Mouse (Mus musculus): ENCODE measurements at regions not wholly inside any gene's neighbourhood (a gene's known extent, or its start where the extent isn't known, plus 50 kb on each side); places are given as distances from the start of the nearest gene placed in this dataset.
A peak's percentile ranks its signal among the peaks of the same experiment; 100 is the strongest.

DNA sequence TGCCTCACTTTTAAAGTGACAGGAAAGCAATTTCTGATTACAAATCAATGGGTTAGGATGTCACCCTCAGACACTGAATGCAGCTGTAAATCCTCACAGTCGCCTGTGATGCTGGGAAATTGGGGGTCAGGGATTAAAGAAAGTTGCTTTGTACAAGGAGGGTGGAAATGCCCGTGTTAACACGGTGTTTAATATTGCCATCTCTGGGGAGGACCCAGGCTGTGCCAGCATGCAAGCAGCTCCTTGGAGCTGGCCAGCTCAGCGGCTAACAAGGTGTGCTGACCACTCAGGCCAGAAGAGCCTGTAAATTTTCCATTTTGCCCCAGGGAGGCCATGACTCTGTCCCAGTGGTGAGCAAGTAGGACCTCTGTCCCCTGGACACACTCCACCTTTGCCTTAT is 522.5 kb upstream of the Sall1 start:
- no peak for DNase-seq (ENCODE audit: low read depth, low spot score)

DNA sequence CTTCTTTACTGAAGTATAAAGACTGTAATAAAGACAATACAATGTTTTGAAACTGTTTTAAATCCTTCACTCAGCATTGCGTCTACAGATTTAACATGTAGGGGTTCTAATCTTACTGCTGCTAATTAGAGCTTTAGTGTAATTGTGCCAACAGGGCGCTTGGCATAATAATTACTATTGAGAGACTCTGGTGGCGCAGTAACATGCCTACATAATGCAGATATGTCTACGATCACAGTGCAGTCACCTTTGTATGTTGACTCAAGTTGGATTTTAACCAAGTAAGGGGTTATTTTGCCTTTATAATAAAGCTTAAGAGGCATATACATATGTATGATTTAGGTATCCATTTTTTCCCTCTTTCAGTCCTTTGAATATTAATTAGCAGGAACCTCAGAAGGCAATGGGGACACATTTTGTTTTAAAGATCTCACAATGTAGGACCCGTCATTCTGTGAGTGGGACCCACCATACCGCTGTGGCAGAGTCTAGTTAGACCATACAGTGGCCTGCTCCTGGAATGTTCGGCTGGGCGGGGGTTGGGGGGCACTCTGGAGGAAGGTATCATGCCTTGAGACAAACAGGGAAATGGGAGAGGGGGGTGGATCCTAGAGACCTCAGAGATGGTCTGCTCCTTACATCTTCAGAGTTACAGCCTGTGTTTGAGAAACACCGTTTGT is 521.3 kb upstream of the Sall1 start:
- no peak for DNase-seq (ENCODE audit: low read depth, low spot score)

- DNase-seq (ENCODE audit: low read depth, low spot score), result no peak
Measured at GRCm38 (mm10) chr8:89563544-89563943, 519.6 kb upstream of the Sall1 start.

- DNase-seq (ENCODE audit: low read depth, low spot score), result no peak
Measured at GRCm38 (mm10) chr8:89562597-89562996, 518.6 kb upstream of the Sall1 start.

GRCm38 (mm10) chr8:89541231-89541630 is 497.3 kb upstream of the Sall1 start:
- no peak for DNase-seq (ENCODE audit: low read depth, low spot score)

- no peak for DNase-seq (ENCODE audit: low read depth, low spot score)
Measured at GRCm38 (mm10) chr8:89534605-89535004, 490.6 kb upstream of the Sall1 start.

DNA sequence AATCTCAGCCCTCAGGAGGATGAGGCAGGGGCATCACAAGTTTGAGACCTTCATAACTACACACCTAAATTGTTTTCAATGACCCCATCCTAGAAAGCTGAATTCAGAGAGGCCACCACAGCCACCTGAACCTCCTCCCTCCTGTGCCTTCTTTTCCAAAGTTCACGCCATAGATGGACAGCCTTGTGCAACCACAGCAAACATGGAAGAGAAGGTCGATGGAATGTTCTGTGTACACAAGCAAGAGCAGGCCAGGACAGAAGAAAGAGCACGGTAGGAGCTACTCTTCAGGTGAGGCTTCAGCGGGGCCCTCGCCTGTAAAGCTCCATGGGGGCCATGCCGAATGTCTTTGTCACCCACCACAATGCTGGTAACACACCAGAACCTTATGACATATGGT is 481.1 kb upstream of the Sall1 start:
- DNase-seq (ENCODE audit: low read depth, low spot score), result no peak

GRCm38 (mm10) chr8:89523336-89523735 is 479.4 kb upstream of the Sall1 start:
- no peak for DNase-seq (ENCODE audit: low read depth, low spot score)

DNA sequence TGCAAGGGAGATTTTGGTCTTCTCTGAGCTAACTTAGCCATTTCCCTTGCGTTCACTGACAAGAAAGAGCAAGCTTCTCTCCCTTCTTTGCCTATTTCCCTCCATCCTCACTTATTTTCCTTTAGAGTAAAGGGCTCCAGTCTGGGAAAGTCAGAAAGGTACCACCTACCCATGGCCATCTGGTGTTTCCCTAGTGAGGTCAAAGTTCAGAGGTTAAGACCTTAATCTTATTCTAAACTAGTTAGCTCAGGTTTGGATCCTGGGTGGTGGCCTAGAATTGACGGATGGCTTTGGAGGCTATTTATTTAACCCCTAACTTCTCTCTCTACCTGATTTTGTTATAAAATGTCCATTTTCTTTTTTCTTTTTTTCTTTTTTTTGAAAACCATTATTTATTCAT is 472.6 kb upstream of the Sall1 start:
- no peak for DNase-seq (ENCODE audit: low read depth, low spot score)

GRCm38 (mm10) chr8:89514270-89514669 is 470.3 kb upstream of the Sall1 start:
- DNase-seq (ENCODE audit: low read depth, low spot score), result no peak

- no peak for DNase-seq (ENCODE audit: low read depth, low spot score)
Measured at GRCm38 (mm10) chr8:89507639-89508038, 463.7 kb upstream of the Sall1 start.

GRCm38 (mm10) chr8:89503545-89504234 is 459.7 kb upstream of the Sall1 start:
- no peak for DNase-seq (ENCODE audit: low read depth, low spot score)

DNA sequence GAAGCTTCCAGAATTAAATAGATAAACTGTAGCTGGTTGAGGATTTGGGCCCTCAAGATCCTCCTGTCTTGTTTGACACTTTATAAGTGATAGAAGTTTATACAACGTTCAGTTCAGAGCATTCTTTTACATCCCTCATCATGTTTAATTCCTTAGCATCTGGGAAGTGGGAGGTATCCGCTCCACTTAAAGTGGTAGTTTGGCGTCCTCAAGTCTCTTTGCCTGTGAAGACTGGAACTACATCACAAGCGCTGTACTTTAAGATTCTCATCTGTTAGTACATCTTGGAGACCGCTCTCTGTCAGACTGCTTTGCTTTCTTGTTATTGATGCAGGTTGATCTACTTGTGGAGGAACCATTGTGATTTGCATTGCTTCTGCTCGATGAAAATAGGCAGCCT is 459.1 kb upstream of the Sall1 start:
- DNase-seq (ENCODE audit: low read depth, low spot score), result no peak

GRCm38 (mm10) chr8:89501756-89502155 is 457.8 kb upstream of the Sall1 start:
- DNase-seq (ENCODE audit: low read depth, low spot score), result no peak

- no peak for DNase-seq (ENCODE audit: low read depth, low spot score)
Measured at GRCm38 (mm10) chr8:89499831-89500230, 455.9 kb upstream of the Sall1 start.

GRCm38 (mm10) chr8:89498088-89498695 is 454.2 kb upstream of the Sall1 start:
- DNase-seq (ENCODE audit: low read depth, low spot score), result no peak

DNA sequence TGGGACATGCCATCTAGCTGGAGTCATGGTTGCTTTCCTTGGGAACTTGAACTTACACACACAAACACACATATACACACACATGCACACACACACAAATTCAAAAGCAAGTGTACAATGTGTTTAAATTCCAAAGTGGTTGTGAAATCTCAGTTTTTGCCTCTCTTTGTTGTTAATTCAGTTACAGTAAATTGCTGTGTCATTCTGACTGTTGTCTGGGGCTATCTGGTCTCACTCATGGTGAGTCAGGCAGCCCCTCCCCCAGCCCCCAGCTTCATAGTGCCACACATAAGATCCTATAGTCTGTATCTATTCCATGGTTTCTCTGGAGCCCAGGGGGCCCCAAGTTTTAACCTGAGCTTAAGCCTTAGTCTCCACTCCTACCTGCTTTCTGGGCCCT is 448.4 kb upstream of the Sall1 start:
- no peak for DNase-seq (ENCODE audit: low read depth, low spot score)

GRCm38 (mm10) chr8:89482481-89482880 is 438.5 kb upstream of the Sall1 start:
- DNase-seq (ENCODE audit: low read depth, low spot score), result peak; percentile 13

DNA sequence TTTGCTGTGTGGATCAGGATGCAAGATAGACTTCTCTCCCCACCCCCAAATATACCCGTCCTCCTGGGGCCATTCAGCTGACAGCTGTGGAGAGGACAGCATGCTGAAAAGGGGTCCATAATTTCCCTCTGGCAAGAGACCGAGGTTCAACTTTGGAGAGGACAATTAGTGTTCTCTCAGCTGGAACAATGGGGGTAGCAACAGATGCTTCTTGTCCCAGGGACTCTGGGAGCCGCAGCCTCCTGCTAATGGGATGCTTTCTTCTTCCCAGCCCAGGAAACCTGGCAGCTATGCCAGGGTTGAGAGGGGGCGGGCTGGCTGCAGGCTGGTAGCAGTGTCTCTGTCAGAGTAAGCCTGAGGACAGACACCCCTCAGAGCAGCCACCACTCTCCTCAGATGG is 433.0 kb upstream of the Sall1 start:
- DNase-seq (ENCODE audit: low read depth, low spot score), result no peak

GRCm38 (mm10) chr8:89471116-89471515 is 427.2 kb upstream of the Sall1 start:
- DNase-seq (ENCODE audit: low read depth, low spot score), result no peak

- DNase-seq (ENCODE audit: low read depth, low spot score), result no peak
Measured at GRCm38 (mm10) chr8:89468782-89469220, 424.8 kb upstream of the Sall1 start.

DNA sequence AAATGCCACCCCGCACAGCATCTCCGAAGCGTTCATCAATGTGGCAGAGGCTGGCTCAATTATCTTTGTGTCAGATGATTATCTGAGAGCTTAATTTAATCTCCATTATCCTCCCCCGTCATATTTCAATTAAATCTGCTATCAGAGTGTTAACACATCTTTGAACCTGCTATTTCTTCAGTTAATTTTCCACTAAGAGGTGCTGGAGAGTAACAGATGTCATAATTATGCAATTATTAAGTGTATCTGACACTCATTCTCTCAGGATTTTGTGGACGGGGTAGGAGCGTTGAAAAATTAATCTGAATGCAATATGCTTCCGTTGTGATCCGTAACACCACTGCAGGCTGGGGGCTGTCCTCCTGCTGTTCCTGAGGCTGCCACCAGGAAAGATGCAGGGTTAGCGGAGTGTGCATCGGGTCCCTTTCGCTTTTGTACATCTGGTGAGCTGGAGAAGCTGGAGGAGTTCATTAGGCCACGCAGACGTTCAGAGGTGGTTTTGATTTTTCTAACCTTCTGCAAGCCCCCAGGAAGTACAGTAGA is 421.3 kb upstream of the Sall1 start:
- DNase-seq (ENCODE audit: low read depth, low spot score), result no peak

GRCm38 (mm10) chr8:89456517-89456916 is 412.6 kb upstream of the Sall1 start:
- no peak for DNase-seq (ENCODE audit: low read depth, low spot score)
